Mouse (Mus musculus): ENCODE measurements around the gene F2r. TPM values are rescaled to one million over a fixed set of nuclear protein-coding genes. Genes with fewer than 3 reads are reported as not detected.

Gene F2r
- total RNA-seq (2017) = 16.2 to 46.7 TPM (median 20.2 TPM) in 3 replicates

GRCm38 (mm10) chr13:95618309-95618712 lies at the start of gene F2r:
Gene F2r (minus strand): TSS chr13:95618487.
- peak; percentile 23 for ATAC-seq (replicated peaks; ENCODE audit: insufficient number of reproducible peaks, low FRiP score, low TSS enrichment, poor library complexity, severe bottlenecking)

- no peak for ATAC-seq (replicated peaks; ENCODE audit: insufficient number of reproducible peaks, low FRiP score, low TSS enrichment, poor library complexity, severe bottlenecking)
Measured at GRCm38 (mm10) chr13:95667260-95667659, 49.0 kb upstream of the F2r start.

GRCm38 (mm10) chr13:95665644-95666356 lies 47.5 kb upstream of the F2r start:
- ATAC-seq (replicated peaks; ENCODE audit: insufficient number of reproducible peaks, low FRiP score, low TSS enrichment, poor library complexity, severe bottlenecking) = no peak

GRCm38 (mm10) chr13:95663834-95664233 lies 45.5 kb upstream of the F2r start:
- no peak for ATAC-seq (replicated peaks; ENCODE audit: insufficient number of reproducible peaks, low FRiP score, low TSS enrichment, poor library complexity, severe bottlenecking)

- ATAC-seq (replicated peaks; ENCODE audit: insufficient number of reproducible peaks, low FRiP score, low TSS enrichment, poor library complexity, severe bottlenecking) = no peak
Measured at GRCm38 (mm10) chr13:95659432-95659831, 41.1 kb upstream of the F2r start.

- ATAC-seq (replicated peaks; ENCODE audit: insufficient number of reproducible peaks, low FRiP score, low TSS enrichment, poor library complexity, severe bottlenecking) = no peak
Measured at GRCm38 (mm10) chr13:95657171-95657570, 38.9 kb upstream of the F2r start.

- ATAC-seq (replicated peaks; ENCODE audit: insufficient number of reproducible peaks, low FRiP score, low TSS enrichment, poor library complexity, severe bottlenecking) = no peak
Measured at GRCm38 (mm10) chr13:95655284-95655683, 37.0 kb upstream of the F2r start.

GRCm38 (mm10) chr13:95653696-95654095 lies 35.4 kb upstream of the F2r start:
- ATAC-seq (replicated peaks; ENCODE audit: insufficient number of reproducible peaks, low FRiP score, low TSS enrichment, poor library complexity, severe bottlenecking) = no peak

GRCm38 (mm10) chr13:95651870-95652668 lies 33.8 kb upstream of the F2r start:
- ATAC-seq (replicated peaks; ENCODE audit: insufficient number of reproducible peaks, low FRiP score, low TSS enrichment, poor library complexity, severe bottlenecking) = no peak

GRCm38 (mm10) chr13:95649941-95650340 lies 31.7 kb upstream of the F2r start:
- ATAC-seq (replicated peaks; ENCODE audit: insufficient number of reproducible peaks, low FRiP score, low TSS enrichment, poor library complexity, severe bottlenecking) = no peak

- ATAC-seq (replicated peaks; ENCODE audit: insufficient number of reproducible peaks, low FRiP score, low TSS enrichment, poor library complexity, severe bottlenecking) = no peak
Measured at GRCm38 (mm10) chr13:95647248-95647647, 29.0 kb upstream of the F2r start.

- ATAC-seq (replicated peaks; ENCODE audit: insufficient number of reproducible peaks, low FRiP score, low TSS enrichment, poor library complexity, severe bottlenecking) = no peak
Measured at GRCm38 (mm10) chr13:95646687-95647111, 28.4 kb upstream of the F2r start.

GRCm38 (mm10) chr13:95643740-95644139 lies 25.5 kb upstream of the F2r start:
- no peak for ATAC-seq (replicated peaks; ENCODE audit: insufficient number of reproducible peaks, low FRiP score, low TSS enrichment, poor library complexity, severe bottlenecking)

GRCm38 (mm10) chr13:95641061-95641986 lies 23.0 kb upstream of the F2r start:
- ATAC-seq (replicated peaks; ENCODE audit: insufficient number of reproducible peaks, low FRiP score, low TSS enrichment, poor library complexity, severe bottlenecking) = no peak

- no peak for ATAC-seq (replicated peaks; ENCODE audit: insufficient number of reproducible peaks, low FRiP score, low TSS enrichment, poor library complexity, severe bottlenecking)
Measured at GRCm38 (mm10) chr13:95640408-95640807, 22.1 kb upstream of the F2r start.

GRCm38 (mm10) chr13:95639336-95640116 lies 21.2 kb upstream of the F2r start:
- no peak for ATAC-seq (replicated peaks; ENCODE audit: insufficient number of reproducible peaks, low FRiP score, low TSS enrichment, poor library complexity, severe bottlenecking)

GRCm38 (mm10) chr13:95638894-95639293 lies 20.6 kb upstream of the F2r start:
- ATAC-seq (replicated peaks; ENCODE audit: insufficient number of reproducible peaks, low FRiP score, low TSS enrichment, poor library complexity, severe bottlenecking) = no peak

- no peak for ATAC-seq (replicated peaks; ENCODE audit: insufficient number of reproducible peaks, low FRiP score, low TSS enrichment, poor library complexity, severe bottlenecking)
Measured at GRCm38 (mm10) chr13:95637737-95638136, 19.4 kb upstream of the F2r start.
